Mouse (Mus musculus) spleen, postnatal 14 days (tissue): ENCODE data around the gene Rit1.
"Not testable (repeated sequence)": the region's sequence is repeated elsewhere in the genome, so short reads cannot be mapped to it uniquely, and the experiment has no call there.

Experiments
- DNase-seq, 2 experiments: peaks; one replicate each; pipeline ENCODE4 v3.0.0; 2021 to 2022; ENCODE audit warnings: low spot score in 2 of 2

Rit1 gene

DNA sequence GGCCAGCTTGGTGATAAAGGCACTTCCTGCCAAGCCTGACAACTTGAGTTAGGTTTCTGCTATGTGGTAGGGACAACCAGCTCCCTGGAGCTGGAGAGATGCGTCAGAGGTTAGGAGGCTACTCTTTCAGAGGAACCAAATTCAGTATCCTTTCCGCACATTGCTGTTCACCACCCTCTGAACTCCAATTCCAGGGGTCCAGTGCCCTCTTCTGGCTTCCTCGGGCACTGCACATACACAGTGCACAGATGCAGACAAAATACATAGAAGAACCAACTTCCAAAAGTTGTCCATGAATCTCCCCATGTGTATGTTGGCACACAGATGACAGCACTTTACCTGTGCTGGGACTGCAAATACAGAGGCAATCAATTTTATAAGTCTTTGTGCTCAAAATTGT lies 22.0 kb downstream of the Rit1 start:
- DNase-seq = peak; percentile 52 to 66

DNA sequence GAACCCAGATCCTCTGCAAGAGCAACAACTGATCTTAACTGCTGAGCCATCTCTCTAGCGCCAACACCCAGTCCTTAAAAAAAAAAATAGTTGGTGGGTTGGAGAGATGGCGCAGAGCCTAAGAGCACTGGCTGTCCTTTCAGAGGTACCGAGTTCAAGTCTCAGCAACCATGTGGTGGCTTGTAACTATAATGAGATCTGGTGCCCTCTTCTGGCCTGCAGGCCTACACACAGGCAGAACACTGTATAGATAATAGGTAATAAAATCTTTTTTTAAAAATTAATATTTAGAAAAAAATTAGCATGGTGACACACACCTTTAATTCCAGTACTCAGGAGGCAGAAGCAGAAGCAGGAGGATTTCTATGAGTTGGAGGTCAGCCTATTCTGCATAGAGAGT lies 23.5 kb downstream of the Rit1 start:
- DNase-seq = no peak

DNA sequence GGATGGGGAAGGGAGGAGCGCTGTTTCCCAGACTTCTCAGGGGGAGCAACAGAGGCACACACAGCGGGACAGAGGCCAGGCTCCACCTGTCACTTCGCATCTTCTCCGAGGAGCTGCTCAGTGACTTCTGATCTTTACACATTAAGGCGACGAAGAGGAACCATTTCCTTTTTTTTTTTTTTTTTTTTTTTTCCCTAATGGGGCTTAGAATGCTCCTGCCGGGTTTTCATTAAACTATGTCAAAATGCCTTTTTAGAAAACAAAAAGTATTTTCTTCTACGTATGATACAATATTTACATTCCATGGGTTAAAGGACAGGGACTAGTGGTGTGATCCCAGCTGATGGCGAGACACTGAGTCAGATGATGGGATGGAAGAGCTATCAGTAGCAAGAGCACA lies 28.9 kb downstream of the Rit1 start:
- no peak for DNase-seq

DNA sequence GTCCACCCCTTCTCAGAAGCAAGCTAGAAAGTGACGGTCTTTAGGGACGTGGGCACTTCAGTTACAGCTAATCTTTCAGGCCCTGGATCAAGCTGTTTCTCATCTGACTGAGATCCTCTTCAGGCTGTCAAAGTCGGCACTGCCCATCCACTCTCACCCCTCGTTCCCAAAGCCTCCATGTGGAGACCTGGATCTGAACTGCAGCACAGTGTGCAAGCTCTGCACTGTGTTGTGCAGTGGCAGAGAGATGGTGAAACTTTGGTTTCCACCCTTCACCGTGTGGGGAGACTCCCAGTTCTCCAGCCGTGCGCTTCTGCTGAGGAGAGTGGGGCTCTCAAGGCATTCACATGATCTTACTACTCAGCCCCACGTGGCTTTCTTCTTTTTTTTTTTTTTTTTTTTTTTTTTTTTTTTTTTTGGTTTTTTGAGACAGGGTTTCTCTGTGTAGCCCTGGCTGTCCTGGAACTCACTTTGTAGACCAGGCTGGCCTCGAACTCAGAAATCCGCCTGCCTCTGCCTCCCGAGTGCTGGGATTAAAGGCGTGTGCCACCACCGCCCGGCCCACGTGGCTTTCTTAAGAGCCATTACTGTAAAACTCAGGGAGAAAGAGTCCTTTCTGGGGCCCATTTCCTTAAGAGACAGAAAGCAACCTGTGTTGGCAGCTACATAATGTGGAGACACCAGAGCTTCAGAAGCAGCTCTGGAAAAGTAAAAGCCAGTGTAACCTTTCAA lies 29.7 kb downstream of the Rit1 start:
- no peak for DNase-seq

DNA sequence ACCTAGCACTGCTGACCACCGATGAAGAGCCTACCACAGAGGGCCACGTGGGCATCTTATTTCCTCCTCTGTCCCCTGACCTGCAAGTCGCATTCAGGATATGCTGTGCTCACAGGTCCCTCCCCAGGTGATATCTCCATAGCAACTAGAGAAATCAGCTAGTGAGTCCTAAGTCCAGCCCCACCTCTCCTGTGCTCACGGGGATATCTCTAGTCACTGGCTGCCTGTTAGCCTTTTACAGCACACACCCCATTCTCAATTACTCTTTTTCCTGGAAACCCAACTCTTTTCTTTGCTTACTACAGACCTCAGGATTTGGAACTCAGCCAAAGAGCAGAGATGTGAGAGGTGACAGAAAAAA lies 30.2 kb downstream of the Rit1 start:
- no peak for DNase-seq

DNA sequence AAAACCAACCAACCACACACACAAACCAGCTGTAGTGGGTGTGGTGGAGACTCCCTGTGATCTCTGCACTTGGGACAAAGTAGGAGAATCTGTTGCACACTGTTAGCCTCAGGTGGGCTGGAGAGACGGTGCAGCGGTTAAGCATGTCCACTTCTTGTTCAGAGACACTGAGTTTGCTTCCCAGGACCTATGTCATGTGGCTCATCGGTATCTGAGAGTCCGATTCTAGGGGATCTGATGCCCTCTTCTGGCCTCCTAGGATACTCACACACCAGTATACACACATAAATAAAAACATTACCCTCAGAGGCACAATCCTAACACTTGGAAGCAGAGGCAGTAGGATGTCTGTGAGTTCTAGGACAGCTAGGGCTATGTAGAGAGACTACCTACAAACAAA lies 37.6 kb downstream of the Rit1 start:
- no peak for DNase-seq

DNA sequence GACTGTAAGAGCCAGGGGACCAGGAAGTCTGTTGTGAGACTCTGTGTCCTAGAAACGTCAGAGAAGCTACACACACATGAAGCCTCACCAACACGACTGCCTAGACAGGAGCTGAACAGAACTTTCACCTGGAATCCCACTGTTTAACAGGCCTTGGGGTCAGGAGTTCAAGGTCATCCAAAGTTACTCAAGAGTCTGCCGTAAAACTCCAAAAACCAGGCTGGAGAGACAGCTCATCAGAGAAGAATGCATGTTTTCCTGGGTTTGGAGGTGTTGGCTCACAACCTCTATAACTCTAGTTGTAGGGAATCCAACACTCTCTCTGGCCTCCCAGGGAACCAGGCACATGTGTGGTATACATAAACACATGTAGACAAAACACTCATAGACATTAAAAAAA lies 38.9 kb downstream of the Rit1 start:
- DNase-seq = no peak

DNA sequence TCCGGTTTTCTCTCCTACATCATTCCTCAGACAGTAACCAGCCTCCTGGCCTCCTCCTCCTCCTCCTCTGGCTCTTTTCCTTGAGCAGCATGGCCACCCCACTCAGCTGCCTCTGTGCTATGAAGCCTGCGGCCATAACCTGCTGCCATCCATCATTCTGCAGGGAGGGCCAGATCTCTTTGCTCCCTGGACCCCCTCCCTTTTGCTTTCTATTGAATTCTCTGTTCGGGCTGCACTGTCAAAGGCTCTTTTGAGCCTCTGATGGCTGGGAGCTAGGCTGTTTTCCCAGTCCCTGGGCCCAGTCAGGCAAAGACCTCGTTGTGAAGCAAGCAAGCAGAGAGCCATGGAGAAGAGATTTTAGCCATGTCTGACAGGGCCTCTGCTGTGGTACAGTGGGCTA lies 39.6 kb downstream of the Rit1 start:
- DNase-seq = no peak

DNA sequence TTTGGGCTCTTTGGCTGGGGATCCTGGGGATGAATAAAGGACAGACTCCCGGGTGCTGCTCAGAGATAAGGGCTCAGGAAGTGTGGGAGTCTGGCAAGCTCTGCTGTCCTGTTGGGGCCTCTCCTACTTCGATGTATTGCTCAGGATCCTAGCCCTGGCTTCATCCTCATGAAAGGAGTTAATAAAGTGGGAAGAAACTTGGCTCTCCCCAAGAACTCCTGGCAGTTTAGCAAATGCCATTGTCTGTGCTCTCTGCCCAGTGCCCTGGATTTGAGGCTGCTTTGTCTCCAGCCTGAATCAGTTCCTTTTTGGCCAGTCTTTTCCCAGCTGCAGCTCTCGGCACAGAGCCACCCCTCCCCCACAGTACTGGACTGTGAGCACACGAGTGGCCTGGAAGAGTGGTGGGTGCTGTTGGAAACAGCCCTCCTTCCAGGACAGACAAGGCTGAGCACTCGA lies 41.4 kb downstream of the Rit1 start:
- DNase-seq = no peak

DNA sequence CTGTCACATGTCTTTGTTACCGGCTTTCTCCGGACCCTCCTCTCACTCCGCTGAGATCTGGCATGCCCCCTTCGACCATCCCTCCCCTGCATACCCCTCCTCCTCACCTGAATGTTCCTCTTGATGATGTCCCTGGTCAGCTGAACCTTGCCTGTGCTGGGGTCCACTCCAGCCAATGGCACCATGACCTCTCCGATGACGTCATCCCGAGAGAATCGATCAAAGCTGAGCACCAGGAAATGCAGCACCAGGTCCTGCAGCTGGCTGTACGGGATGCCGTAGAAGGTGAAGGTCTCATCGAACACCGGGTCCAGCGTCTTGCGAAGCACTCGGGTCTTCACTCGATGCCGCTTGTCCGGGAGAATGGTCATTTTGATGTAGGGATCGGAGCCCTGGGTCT lies 45.0 kb downstream of the Rit1 start:
- DNase-seq = no peak

DNA sequence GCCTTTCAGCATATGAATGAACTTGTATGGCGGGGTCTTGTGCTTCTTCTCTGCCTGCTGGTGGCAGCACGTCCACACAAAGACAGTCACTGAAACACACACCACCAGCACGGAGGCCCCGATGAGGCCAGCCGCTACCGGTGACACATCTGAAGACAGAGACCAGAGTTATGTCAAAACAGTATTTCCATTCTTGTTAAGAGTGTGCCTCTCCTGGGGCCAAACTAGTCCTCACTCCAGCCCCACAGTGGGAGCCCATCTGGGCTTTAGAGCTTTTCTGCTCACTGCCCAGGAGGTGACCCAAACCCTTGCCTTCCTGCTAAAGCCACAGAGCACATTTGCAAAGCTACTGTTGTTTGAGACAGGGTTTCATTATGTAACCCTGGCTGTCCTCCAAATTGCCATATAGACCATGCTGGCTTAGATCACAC lies 45.8 kb downstream of the Rit1 start:
- DNase-seq = no peak

DNA sequence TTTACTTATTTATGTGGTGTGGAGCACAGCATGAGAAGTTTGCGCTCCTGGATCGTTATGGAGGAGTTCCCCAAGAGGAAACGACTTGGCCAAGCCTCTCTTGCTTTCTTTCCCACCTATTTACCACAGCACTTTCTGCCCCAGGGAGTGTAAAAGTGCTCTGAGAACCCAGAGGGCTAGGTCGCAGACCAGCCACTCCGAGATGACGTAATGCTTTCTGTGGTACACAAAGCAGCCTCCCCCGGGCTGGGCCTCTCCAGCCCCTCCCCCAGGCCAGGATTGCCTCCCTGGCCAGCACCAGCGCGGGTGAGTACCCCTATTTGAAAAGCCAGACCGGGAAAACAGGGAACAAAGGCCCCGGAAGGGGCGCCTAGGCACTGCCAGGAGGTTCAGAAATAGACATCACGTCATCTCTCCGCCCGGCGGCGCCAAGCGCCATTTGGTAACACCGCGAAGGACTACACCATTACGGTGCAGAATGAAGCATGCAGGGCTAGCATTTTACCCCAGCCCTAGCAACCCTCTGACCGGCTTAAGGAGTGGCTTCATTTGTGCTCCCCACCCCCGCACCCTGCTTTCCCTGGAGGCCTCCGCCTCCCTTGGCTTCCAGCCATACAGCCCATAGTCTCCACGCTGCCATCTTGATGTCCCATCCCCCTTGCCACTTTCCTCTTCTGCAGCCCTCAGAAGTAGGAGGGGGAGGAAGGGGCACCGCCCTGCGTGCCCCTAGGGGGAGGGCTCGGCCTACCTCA lies 54.7 kb downstream of the Rit1 start:
- DNase-seq = not testable (repeated sequence)

DNA sequence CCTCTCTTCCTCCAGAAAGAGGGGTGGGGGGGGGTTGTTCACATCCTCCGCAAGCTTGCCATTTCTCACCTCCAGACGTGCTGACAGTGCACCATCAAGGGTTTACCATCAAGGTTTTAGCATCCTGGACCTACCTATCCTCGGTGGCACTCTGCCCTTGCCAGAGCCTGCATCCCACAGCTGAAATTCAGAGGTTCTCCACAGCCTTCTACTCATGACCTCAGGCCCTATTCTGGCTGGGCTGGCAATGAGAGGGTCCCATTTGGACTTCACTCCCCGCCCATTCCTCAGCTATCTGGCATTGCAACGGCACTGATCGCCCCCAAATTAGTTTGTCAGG lies 55.3 kb downstream of the Rit1 start:
- not testable (repeated sequence) for DNase-seq

DNA sequence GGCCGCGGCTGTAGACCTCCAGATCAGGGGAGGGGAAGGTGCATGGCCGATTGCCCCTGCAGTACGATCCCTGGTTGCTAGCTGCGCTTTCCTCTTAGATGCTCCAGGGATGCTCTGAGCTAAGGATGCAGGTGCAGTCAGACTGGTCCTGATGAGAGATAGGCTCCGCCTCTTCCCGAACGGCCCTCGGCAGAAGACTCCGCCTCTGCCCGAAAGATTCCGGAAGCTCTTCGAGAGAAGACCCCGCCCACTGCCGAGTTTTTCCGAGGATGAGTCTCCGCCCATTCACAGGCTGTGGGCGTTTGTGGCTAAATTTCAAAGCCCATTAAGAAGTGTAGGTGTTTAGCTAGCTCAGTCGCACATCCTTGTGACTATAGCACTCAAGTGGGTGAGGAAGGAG lies 55.8 kb downstream of the Rit1 start:
- DNase-seq = peak; percentile 74 to 77

DNA sequence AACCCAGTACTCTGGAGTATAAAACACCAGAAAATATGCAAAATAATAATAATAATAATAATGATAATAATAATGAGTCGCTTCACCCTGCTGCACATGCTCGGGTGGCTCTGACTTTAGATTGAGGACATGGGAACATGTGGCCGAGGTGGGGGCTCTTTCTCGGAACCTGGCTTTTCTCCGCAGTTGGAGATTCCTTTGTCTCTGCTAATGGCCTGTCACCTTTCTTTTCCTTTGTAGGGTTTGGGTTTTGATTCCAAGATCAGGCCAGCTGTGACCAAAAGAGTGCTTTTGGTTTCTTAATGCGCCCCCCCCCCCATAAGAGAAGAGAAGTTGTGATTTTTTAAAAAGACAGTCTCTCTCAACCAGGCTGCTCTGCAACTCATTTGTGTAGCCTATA lies 56.5 kb downstream of the Rit1 start:
- DNase-seq = not testable (repeated sequence)

DNA sequence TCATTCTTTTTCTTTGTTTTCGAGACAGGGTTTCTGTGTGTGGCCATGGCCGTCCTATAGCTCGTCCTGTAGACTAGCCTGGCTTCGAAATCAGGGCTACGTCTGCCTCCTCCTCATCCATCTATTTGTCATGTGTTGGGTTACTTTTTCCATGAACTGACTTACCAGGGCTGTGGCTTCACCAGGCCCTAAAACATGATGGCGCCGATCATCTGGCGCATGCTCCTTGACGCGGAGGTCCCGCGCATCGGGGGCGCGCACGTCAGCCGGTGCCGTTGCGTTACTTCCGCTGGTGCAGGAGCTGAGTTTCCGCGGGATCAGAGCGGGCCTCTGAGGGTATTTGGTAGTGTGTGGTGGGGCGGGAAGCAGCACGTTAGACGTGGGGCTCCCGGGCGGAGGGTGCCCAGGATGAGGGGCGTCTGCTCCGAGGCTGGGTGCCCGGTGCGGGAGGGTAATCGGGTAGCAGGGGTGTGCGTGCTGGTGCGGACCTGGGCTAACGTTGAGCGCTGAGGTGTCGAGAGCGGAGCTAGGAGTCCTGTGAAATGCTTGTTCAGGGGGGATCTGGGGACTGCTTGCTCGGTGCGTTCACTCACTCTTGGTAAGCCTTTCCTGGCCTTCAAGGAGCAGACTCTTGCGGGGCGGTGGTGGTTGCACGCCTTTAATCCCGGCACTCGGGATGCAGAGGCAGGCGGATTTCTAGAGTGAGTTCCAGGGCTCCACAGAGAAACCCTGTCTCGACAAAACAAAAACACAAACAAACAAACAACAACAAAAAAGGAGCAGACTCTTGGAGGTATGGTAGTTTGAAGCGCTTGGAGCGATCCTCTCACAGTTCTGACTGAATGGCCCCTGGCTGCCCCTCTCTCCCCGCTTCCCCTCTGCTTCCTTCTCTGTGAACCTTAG lies 58.6 kb downstream of the Rit1 start, which contains the start of gene Syt11:
Syt11 (minus strand) TSS at position 226 of the 903 bp plus-strand sequence.
- not testable (repeated sequence) for DNase-seq
